Mouse (Mus musculus) cortical plate, adult 2 months (tissue): ENCODE measurements around the gene Proca1. TPM values are rescaled to one million over a fixed set of nuclear protein-coding genes. Genes with fewer than 3 reads are reported as not detected.

Experiments used
- H3K27ac ChIP-seq: fragments of 200-500 bp; 2 replicates; pipeline ENCODE4 v1.5.1; 2012; ENCODE audit warnings: low read length, control low read depth, inconsistent platforms; ENCODE audit not compliant: insufficient read depth
- H3K4me1 ChIP-seq: fragments of 200-500 bp; 2 replicates; pipeline ENCODE4 v1.6.1; 2011; ENCODE audit warnings: low read length; ENCODE audit not compliant: control insufficient read depth, insufficient read depth
- H3K4me3 ChIP-seq: fragments of 200-500 bp; 2 replicates; pipeline ENCODE4 v1.5.1; 2011; ENCODE audit warnings: mild to moderate bottlenecking, low read length, control low read depth; ENCODE audit not compliant: insufficient read depth
- CTCF ChIP-seq: fragments of 200-500 bp; IDR thresholded peaks from 2 replicates; pipeline ENCODE4 v1.5.1; 2011; ENCODE audit warnings: mild to moderate bottlenecking, control low read depth, low read length; ENCODE audit not compliant: insufficient read depth; ENCODE audit errors: extremely low read depth
- POLR2A ChIP-seq: fragments of 200-500 bp; IDR thresholded peaks from 2 replicates; pipeline ENCODE4 v1.6.1; 2011; ENCODE audit warnings: mild to moderate bottlenecking, low read length, control low read depth; ENCODE audit not compliant: insufficient read depth; ENCODE audit errors: extremely low read depth
- polyA plus RNA-seq: library from polyadenylated mRNA; depleted of rRNA; stranded (reverse); fragments of >200 nt; gene quantifications from 2 replicates; pipeline ENCODE4 v1.2.3, GENCODE M21; 2012; rRNA removed

The Proca1 gene
- polyA plus RNA-seq, 1 experiment, result 6.2 TPM

GRCm38 (mm10) chr11:78240193-78240857 lies 47.1 kb downstream of the Proca1 start:
- Histone ChIP-seq H3K4me3 (no peak overlapping the region), H3K27ac (no peak overlapping the region), H3K4me1 (0 out of 2 replicates have a peak, but pooled peaks cover 1% of the 10 kb centered on the region)
- TF ChIP-seq POLR2A, result no peak

GRCm38 (mm10) chr11:78245261-78245626 lies 52.1 kb downstream of the Proca1 start:
- Histone ChIP-seq H3K27ac (no peak overlapping the region), H3K4me3 (peak overlapping the region; percentile 87), H3K4me1 (peaks cover 4% of the 10 kb centered on the region; the same call in 1 of the 2 replicates)
- TF ChIP-seq POLR2A (no peak), CTCF (no peak)

- Histone ChIP-seq H3K4me1 (peaks cover 4% of the 10 kb centered on the region; the same call in 1 of the 2 replicates), H3K4me3 (peak within 1 kb of the TSS; percentile 87), H3K27ac (peak within 1 kb of the TSS; percentile 71)
- TF ChIP-seq POLR2A (peak; percentile 76), CTCF (no peak)
These were observed 52.6 kb downstream of the Proca1 start, which contains the start of the genes Sdf2 and Supt6 for GRCm38 (mm10) chr11:78245627-78246317. TSS of gene Sdf2 (plus strand) at chr11:78245746. TSS of gene Supt6 (minus strand) at chr11:78245987.

- no peak for TF ChIP-seq POLR2A
- no peak for TF ChIP-seq CTCF
- no peak overlapping the region for H3K27ac ChIP-seq
- H3K4me1 ChIP-seq, result peaks cover 3% of the 10 kb centered on the region; the same call in 1 of the 2 replicates
- peak overlapping the region; percentile 87 for H3K4me3 ChIP-seq
These were observed 53.3 kb downstream of the Proca1 start for GRCm38 (mm10) chr11:78246318-78247011.

- no peak for TF ChIP-seq CTCF
- no peak for TF ChIP-seq POLR2A
- Histone ChIP-seq H3K27ac (no peak overlapping the region), H3K4me3 (peak overlapping the region; percentile 87; the same call in 1 of the 2 replicates), H3K4me1 (peaks cover 3% of the 10 kb centered on the region; the same call in 1 of the 2 replicates)
These were observed 53.8 kb downstream of the Proca1 start for GRCm38 (mm10) chr11:78247012-78247348.

- H3K4me1 ChIP-seq, result peaks cover 3% of the 10 kb centered on the region; the same call in 1 of the 2 replicates
- no peak overlapping the region for H3K27ac ChIP-seq
- no peak overlapping the region for H3K4me3 ChIP-seq
- no peak for TF ChIP-seq CTCF
- no peak for TF ChIP-seq POLR2A
These were observed 54.5 kb downstream of the Proca1 start for GRCm38 (mm10) chr11:78247727-78248140.

Other genes with a start within 250 kb of the Proca1 start
- 37.7 and 43.2 TPM in 2 replicates for gene Phf12, start 210.6 kb upstream of the Proca1 start, polyA plus RNA-seq
- gene Dhrs13, start 161.1 kb upstream of the Proca1 start, polyA plus RNA-seq, result 5.7 and 7.1 TPM in 2 replicates
- 163 and 170 TPM in 2 replicates for gene Flot2, start 155.5 kb upstream of the Proca1 start, polyA plus RNA-seq
- 26.0 and 26.1 TPM in 2 replicates for gene Eral1, start 113.0 kb upstream of the Proca1 start, polyA plus RNA-seq
- 19.1 and 19.5 TPM in 2 replicates for gene Fam222b, start 98.7 kb upstream of the Proca1 start, polyA plus RNA-seq
- 17.1 and 19.6 TPM in 2 replicates for gene Traf4, start 27.8 kb upstream of the Proca1 start, polyA plus RNA-seq
- gene Nek8, start 16.7 kb upstream of the Proca1 start, polyA plus RNA-seq, result 5.4 and 6.2 TPM in 2 replicates
- 83.0 and 84.4 TPM in 2 replicates for gene Tlcd1, start 16.7 kb upstream of the Proca1 start, polyA plus RNA-seq
- 1,200 and 1,274 TPM in 2 replicates for gene Rpl23a, start 9.8 kb upstream of the Proca1 start, polyA plus RNA-seq
- 46.6 and 56.0 TPM in 2 replicates for gene Rab34, start 5.0 kb upstream of the Proca1 start, polyA plus RNA-seq
- 111 and 115 TPM in 2 replicates for gene Sdf2, start 52.4 kb downstream of the Proca1 start, polyA plus RNA-seq
- 39.9 and 40.1 TPM in 2 replicates for gene Supt6, start 52.6 kb downstream of the Proca1 start, polyA plus RNA-seq
- gene 2610507B11Rik, start 68.4 kb downstream of the Proca1 start, polyA plus RNA-seq, result 101 and 103 TPM in 2 replicates
- 31.8 and 39.1 TPM in 2 replicates for gene BC030499, start 97.4 kb downstream of the Proca1 start, polyA plus RNA-seq
- 29.6 and 35.1 TPM in 2 replicates for gene Spag5, start 108.1 kb downstream of the Proca1 start, polyA plus RNA-seq
- 1,609 and 1,659 TPM in 2 replicates for gene Aldoc, start 129.6 kb downstream of the Proca1 start, polyA plus RNA-seq
- 69.3 and 77.3 TPM in 2 replicates for gene Pigs, start 135.0 kb downstream of the Proca1 start, polyA plus RNA-seq
- gene Unc119, start 150.1 kb downstream of the Proca1 start, polyA plus RNA-seq, result 65.3 and 68.4 TPM in 2 replicates
- gene Foxn1, start 193.2 kb downstream of the Proca1 start, polyA plus RNA-seq, result 0.02 TPM in 2 replicates
- gene Slc13a2, start 228.8 kb downstream of the Proca1 start, polyA plus RNA-seq, result 0.04 TPM in 1 of 2 replicates, not detected in the other